Mouse (Mus musculus) embryonic fibroblast, embryonic 13.5 days (primary cell): ENCODE measurements around the gene Pde4d.

ENCODE experiments used
- CTCF ChIP-seq: IDR thresholded peaks from 2 replicates; pipeline ENCODE4 v1.5.1; 2011; ENCODE audit warnings: mild to moderate bottlenecking, control low read depth, low read length, moderate library complexity, borderline replicate concordance; ENCODE audit not compliant: insufficient read depth
- POLR2A ChIP-seq: IDR thresholded peaks from 2 replicates; pipeline ENCODE4 v1.6.1; 2011; ENCODE audit warnings: low read depth, mild to moderate bottlenecking, control low read depth, low read length, moderate library complexity

GRCm38 (mm10) chr13:109662731-109663130 lies 1213.0 kb downstream of the Pde4d start:
- no peak for TF ChIP-seq POLR2A
- TF ChIP-seq CTCF, result no peak
